Mouse (Mus musculus) stomach, embryonic 16.5 days (tissue): ENCODE measurements around the gene Agpat2. TPM values are rescaled to one million over a fixed set of nuclear protein-coding genes. Genes with fewer than 3 reads are reported as not detected.

ENCODE experiments used
- ATAC-seq: fragments of 200-750 bp; cut with Nextera tagmentation; 2 replicates; pipeline ENCODE4 v1.8.0; 2017; ENCODE audit warnings: moderate number of reproducible peaks, moderate TSS enrichment; ENCODE audit not compliant: insufficient read depth, low FRiP score
- H3K27ac ChIP-seq: fragments of 300-500 bp; sonication (generic); 2 replicates; pipeline ENCODE4 v1.5.1; 2014; ENCODE audit warnings: low read length
- H3K27me3 ChIP-seq: fragments of 300-500 bp; sonication (generic); 2 replicates; pipeline ENCODE4 v1.6.1; 2014; ENCODE audit warnings: low read length, control low read depth, mixed read lengths; ENCODE audit not compliant: control insufficient read depth, insufficient read depth
- H3K36me3 ChIP-seq: fragments of 300-500 bp; sonication (generic); 2 replicates; pipeline ENCODE4 v1.6.1; 2014; ENCODE audit warnings: low read length; ENCODE audit not compliant: control insufficient read depth, insufficient read depth
- H3K4me1 ChIP-seq: fragments of 300-500 bp; sonication (generic); 2 replicates; pipeline ENCODE4 v1.6.1; 2014; ENCODE audit warnings: low read length, control low read depth, mixed read lengths; ENCODE audit not compliant: control insufficient read depth, insufficient read depth
- H3K4me2 ChIP-seq: fragments of 300-500 bp; sonication (generic); 2 replicates; pipeline ENCODE4 v1.6.1; 2014; ENCODE audit warnings: low read depth, low read length, mixed read lengths
- H3K4me3 ChIP-seq: fragments of 300-500 bp; sonication (generic); replicated peaks from 2 replicates; pipeline ENCODE4 v1.5.1; 2014; ENCODE audit warnings: mild to moderate bottlenecking, low read length
- H3K9ac ChIP-seq: fragments of 300-500 bp; sonication (generic); 2 replicates; pipeline ENCODE4 v1.6.1; 2014; ENCODE audit warnings: low read length
- H3K9me3 ChIP-seq: fragments of 300-500 bp; sonication (generic); replicated peaks from 2 replicates; pipeline ENCODE4 v1.6.1; 2016; ENCODE audit warnings: low read length, control low read depth; ENCODE audit not compliant: control insufficient read depth
- WGBS: fragments of 180-500 bp; shearing (Covaris S2); extraction: QIAGEN DNeasy Blood & Tissue Kit; methylation state at CpG from one replicate; pipeline ENCODE4 v1.1.7; 2014; 5-methylcytosine and 5-hydroxymethylcytosine counted together
- polyA plus RNA-seq: library from polyadenylated mRNA; unstranded; fragments of >200 nt; fragmentation: Nextera tagmentation; extraction: Ambion mirVana; gene quantifications from 2 replicates; pipeline ENCODE4 v1.2.1, GENCODE M21; 2015

The Agpat2 gene
- polyA plus RNA-seq, 1 experiment from 2014 or later, result 66.8 TPM

- Histone ChIP-seq H3K36me3 (peaks cover 8% of the 10 kb centered on the region; the same call in 1 of the 2 replicates), H3K27me3 (no peaks in the 10 kb centered on the region), H3K9me3 (no peaks in the 10 kb centered on the region), H3K4me1 (peaks cover 7% of the 10 kb centered on the region), H3K4me2 (no peak overlapping the region), H3K4me3 (no peak overlapping the region), H3K27ac (peak overlapping the region; percentile 77; the same call in 1 of the 2 replicates), H3K9ac (no peak overlapping the region)
- 81% methylated on average over 7 of the region's 7 CpGs for WGBS
- no peak for ATAC-seq
Observed at GRCm38 (mm10) chr2:26594461-26594933, 9.7 kb downstream of the Agpat2 start.

- 58% methylated on average over 9 of the region's 9 CpGs for WGBS
- Histone ChIP-seq H3K4me1 (peaks cover 7% of the 10 kb centered on the region), H3K9me3 (no peaks in the 10 kb centered on the region), H3K36me3 (peaks cover 8% of the 10 kb centered on the region; the same call in 1 of the 2 replicates), H3K9ac (no peak overlapping the region), H3K27me3 (no peaks in the 10 kb centered on the region), H3K27ac (no peak overlapping the region), H3K4me2 (no peak overlapping the region), H3K4me3 (no peak overlapping the region)
- ATAC-seq, result peak; percentile 41; the same call in 1 of the 2 replicates
Observed at GRCm38 (mm10) chr2:26594022-26594346, 10.2 kb downstream of the Agpat2 start.

GRCm38 (mm10) chr2:26593211-26594021 is 10.8 kb downstream of the Agpat2 start:
- H3K4me3 ChIP-seq, result no peak overlapping the region
- H3K27ac ChIP-seq, result no peak overlapping the region
- H3K27me3 ChIP-seq, result no peaks in the 10 kb centered on the region
- peaks cover 7% of the 10 kb centered on the region for H3K4me1 ChIP-seq
- H3K9ac ChIP-seq, result no peak overlapping the region
- H3K36me3 ChIP-seq, result peaks cover 8% of the 10 kb centered on the region; the same call in 1 of the 2 replicates
- H3K4me2 ChIP-seq, result no peak overlapping the region
- 67% methylated on average over 9 of the region's 9 CpGs for WGBS
- H3K9me3 ChIP-seq, result no peaks in the 10 kb centered on the region
- no peak for ATAC-seq

- Histone ChIP-seq H3K4me1 (peaks cover 13% of the 10 kb centered on the region), H3K9me3 (no peaks in the 10 kb centered on the region), H3K9ac (0 out of 2 replicates have a peak overlapping the region, but pooled peaks have one; percentile 29), H3K27ac (no peak overlapping the region), H3K36me3 (peaks cover 8% of the 10 kb centered on the region; the same call in 1 of the 2 replicates), H3K27me3 (no peaks in the 10 kb centered on the region), H3K4me2 (no peak overlapping the region), H3K4me3 (no peak overlapping the region)
- 76% methylated on average over 12 of the region's 12 CpGs for WGBS
- no peak for ATAC-seq
Observed at GRCm38 (mm10) chr2:26591416-26591815, 12.8 kb downstream of the Agpat2 start.

GRCm38 (mm10) chr2:26590962-26591361 is 13.3 kb downstream of the Agpat2 start:
- ATAC-seq, result no peak
- Histone ChIP-seq H3K9me3 (no peaks in the 10 kb centered on the region), H3K9ac (no peak overlapping the region; the same call in 1 of the 2 replicates), H3K4me3 (no peak overlapping the region), H3K4me1 (peaks cover 13% of the 10 kb centered on the region), H3K36me3 (peaks cover 8% of the 10 kb centered on the region; the same call in 1 of the 2 replicates), H3K27ac (no peak overlapping the region), H3K27me3 (no peaks in the 10 kb centered on the region), H3K4me2 (no peak overlapping the region)
- WGBS, result 91% methylated on average over 7 of the region's 7 CpGs

- Histone ChIP-seq H3K9ac (no peak overlapping the region; the same call in 1 of the 2 replicates), H3K4me2 (no peak overlapping the region), H3K36me3 (peaks cover 8% of the 10 kb centered on the region; the same call in 1 of the 2 replicates), H3K9me3 (no peaks in the 10 kb centered on the region), H3K27me3 (no peaks in the 10 kb centered on the region), H3K4me1 (peaks cover 6% of the 10 kb centered on the region; the same call in 1 of the 2 replicates), H3K27ac (no peak overlapping the region), H3K4me3 (no peak overlapping the region)
- WGBS, result 88% methylated on average over 7 of the region's 7 CpGs
- ATAC-seq, result no peak
Observed at GRCm38 (mm10) chr2:26590282-26590681, 13.9 kb downstream of the Agpat2 start.

GRCm38 (mm10) chr2:26589284-26589683 is 14.9 kb downstream of the Agpat2 start:
- no peak for ATAC-seq
- H3K27ac ChIP-seq, result peak overlapping the region; percentile 14; the same call in 1 of the 2 replicates

GRCm38 (mm10) chr2:26588573-26588972 is 15.6 kb downstream of the Agpat2 start:
- no peak for ATAC-seq
- H3K9me3 ChIP-seq, result no peaks in the 10 kb centered on the region
- H3K27me3 ChIP-seq, result no peaks in the 10 kb centered on the region
- H3K4me2 ChIP-seq, result peak overlapping the region; percentile 79; the same call in 1 of the 2 replicates
- H3K4me3 ChIP-seq, result peak overlapping the region; percentile 67
- peak overlapping the region; percentile 53; the same call in 1 of the 2 replicates for H3K9ac ChIP-seq
- peak overlapping the region; percentile 14; the same call in 1 of the 2 replicates for H3K27ac ChIP-seq
- WGBS, result 39% methylated on average over 4 of the region's 4 CpGs
- H3K4me1 ChIP-seq, result peaks cover 6% of the 10 kb centered on the region; the same call in 1 of the 2 replicates
- peaks cover 3% of the 10 kb centered on the region; the same call in 1 of the 2 replicates for H3K36me3 ChIP-seq

More at GRCm38 (mm10) chr2:26589284-26589683, 14.9 kb downstream of the Agpat2 start:
- H3K4me1 ChIP-seq, result peaks cover 6% of the 10 kb centered on the region; the same call in 1 of the 2 replicates
- H3K27me3 ChIP-seq, result no peaks in the 10 kb centered on the region
- no peak overlapping the region for H3K9ac ChIP-seq
- H3K36me3 ChIP-seq, result peaks cover 3% of the 10 kb centered on the region; the same call in 1 of the 2 replicates
- 87% methylated on average over 10 of the region's 10 CpGs for WGBS
- H3K4me3 ChIP-seq, result peak overlapping the region; percentile 67; the same call in 1 of the 2 replicates
- peak overlapping the region; percentile 79; the same call in 1 of the 2 replicates for H3K4me2 ChIP-seq
- H3K9me3 ChIP-seq, result no peaks in the 10 kb centered on the region

GRCm38 (mm10) chr2:26587044-26587405 is 17.2 kb downstream of the Agpat2 start:
- Histone ChIP-seq H3K27ac (peak overlapping the region; percentile 48), H3K9ac (peak overlapping the region; percentile 84), H3K4me3 (peak overlapping the region; percentile 67), H3K4me2 (peak overlapping the region; percentile 79), H3K27me3 (no peaks in the 10 kb centered on the region), H3K9me3 (no peaks in the 10 kb centered on the region), H3K4me1 (peaks cover 6% of the 10 kb centered on the region; the same call in 1 of the 2 replicates), H3K36me3 (peaks cover under 1% of the 10 kb centered on the region; the same call in 1 of the 2 replicates)
- peak; percentile 23; the same call in 1 of the 2 replicates for ATAC-seq
- WGBS, result 6% methylated on average over 11 of the region's 11 CpGs
